Mouse (Mus musculus): ENCODE measurements around the gene Col2a1.

Col2a1 gene

DNA sequence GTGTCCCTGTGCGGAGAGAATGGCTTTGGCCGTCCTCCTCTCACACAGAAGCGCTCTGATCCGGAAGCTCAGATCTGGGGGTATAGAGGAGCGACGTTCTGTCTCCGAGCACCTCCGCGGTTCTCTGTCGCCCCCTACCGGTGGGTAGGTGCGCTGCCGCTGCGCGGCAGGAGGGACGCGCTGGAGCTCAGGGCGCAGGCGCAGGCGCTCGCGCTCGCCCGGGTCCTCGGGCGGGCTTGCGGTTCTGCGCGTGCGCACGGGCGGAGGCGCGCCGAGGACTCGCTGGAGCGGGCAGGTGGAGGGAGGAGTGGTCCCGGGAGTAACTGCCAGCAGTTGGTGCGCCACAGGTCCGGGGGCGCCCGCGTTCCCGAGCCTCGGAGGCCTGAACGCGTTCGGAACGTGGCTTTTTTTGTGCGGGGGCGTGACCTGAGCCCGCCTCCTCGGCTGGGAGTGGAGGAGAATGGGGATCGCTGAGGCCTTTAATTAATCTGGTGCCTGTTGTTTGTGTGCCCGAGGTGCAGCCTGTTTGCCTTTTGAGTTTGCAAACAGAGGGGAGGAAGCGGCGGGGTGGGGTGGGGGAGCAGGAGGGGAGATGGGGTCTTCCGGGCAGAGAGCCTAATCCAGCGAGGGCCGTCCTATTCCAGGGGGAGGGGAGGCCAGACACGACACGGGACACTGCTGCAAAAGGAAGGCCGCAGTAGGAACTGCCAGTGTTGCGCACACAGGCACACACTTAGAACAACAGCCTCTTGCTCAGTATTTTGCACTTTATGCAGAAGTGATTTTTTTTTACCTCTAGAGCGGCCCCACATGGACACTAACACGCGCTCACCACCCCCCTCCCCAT lies 40.3 kb downstream of the Col2a1 start, which contains the start of gene Tmem106c:
Tmem106c (plus strand) TSS at position 212 of the 847 bp plus-strand sequence.
- DNase-seq (ENCODE audit: low read depth), result peak; percentile 75

DNA sequence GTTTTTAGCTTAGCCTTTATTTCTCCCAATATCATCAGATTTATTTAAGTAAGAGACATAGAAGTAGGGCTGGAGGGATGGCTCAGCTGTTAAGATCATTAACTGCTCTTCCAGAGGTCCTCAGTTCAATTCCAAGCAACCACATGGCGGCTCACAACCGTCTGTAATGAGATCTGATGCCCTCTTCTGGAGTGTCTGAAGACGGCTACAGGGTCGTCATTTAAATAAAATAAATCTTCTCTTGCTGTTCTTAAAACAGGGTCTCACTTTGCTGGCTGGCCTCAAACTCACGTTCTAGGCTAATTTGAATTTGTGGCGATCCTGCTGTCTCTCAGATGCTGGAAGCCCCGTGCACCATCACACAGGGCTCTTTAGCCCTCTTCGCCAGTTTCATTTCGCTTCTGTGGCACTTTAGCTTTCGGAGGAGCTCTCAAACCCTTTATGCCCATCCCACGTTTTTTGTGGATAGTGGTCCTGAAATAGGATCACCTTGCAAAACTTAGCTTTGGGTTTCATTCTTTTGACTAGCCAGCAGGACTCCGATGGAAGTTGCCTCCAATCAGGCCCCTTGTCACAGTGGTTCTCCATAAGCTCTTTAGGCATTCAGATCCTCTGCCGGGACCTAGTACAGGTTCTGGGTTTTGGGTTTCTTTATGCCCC lies 41.0 kb downstream of the Col2a1 start:
- no peak for DNase-seq (ENCODE audit: low read depth)

DNA sequence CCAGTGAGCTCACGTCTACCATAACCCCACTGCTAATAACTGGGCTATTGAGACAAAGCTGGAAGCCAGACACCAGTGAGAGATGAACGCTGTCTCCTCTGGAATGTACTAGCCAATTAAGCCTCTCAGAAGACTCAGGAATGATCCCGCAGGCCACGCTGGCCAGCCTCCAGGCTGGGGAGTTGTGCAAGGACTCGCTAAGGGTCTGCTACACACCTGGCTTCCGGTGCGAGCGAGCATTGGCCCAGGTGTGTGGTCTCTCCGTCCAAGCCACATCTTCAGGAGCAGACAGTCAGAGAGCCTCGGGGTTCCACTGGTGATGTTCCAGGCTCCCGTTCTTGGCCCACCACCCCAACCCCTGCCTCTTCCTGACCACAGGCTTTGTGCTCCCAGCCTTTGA lies 48.1 kb downstream of the Col2a1 start:
- DNase-seq (ENCODE audit: low read depth), result no peak

DNA sequence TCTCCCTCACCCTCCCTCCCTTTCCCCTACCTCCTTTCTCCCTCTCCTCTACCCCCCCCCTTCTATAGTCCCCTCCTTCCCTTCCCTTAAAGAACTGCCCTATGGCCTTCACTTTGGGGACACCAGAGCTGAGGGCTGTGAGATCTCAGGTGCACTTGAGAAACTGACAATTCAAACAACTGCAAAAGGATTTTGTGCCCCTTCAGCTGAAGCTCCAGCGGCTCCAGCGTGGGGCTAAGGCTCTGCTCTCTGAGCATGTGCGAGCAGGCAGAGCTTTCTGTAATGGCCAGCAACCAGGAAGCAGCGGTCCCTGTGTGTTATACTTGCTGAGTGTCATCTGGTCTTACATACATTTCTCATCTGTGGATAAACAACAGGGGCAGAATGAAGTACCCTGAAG lies 48.8 kb downstream of the Col2a1 start:
- DNase-seq (ENCODE audit: low read depth), result no peak

DNA sequence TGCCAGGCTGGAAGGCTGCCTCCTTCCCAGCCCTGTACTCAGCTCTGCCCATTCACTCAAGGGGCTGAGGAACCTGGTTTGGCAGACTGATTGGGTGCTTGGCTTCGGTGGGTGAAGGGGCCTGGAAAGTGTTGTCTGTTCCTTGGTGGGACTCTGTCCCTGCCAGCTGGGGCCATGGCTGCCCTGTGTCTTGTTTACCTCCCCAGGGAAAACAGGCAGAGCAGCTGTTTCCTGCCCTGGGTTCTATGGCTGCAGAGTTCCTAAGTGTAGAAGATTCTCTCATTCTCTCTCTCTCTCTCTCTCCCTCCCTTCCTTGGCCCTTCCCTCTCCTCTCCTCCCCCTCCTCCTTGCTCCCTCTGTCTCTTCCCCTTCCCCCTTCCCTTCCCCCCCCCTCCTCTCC lies 49.2 kb downstream of the Col2a1 start:
- no peak for DNase-seq (ENCODE audit: low read depth)

DNA sequence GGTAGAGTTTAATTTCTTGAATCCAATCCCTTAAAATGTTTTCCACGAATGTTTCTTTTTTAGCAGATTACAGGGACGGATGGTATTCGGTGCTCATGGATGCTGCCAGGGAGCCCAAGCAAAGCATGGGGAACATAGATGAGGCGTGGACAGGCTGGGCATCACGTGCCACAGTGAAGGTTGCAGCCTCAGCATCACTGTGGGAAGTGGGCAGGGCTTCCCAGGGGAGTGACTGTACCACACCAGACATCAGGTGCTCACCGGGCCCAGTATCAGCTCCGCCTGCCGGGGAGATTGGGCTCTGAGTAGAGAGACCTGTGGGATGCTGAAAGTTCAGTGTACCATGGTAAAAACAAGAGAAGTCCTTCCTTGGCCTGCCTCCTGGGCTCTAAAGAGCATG lies 49.8 kb downstream of the Col2a1 start:
- DNase-seq (ENCODE audit: low read depth), result no peak

DNA sequence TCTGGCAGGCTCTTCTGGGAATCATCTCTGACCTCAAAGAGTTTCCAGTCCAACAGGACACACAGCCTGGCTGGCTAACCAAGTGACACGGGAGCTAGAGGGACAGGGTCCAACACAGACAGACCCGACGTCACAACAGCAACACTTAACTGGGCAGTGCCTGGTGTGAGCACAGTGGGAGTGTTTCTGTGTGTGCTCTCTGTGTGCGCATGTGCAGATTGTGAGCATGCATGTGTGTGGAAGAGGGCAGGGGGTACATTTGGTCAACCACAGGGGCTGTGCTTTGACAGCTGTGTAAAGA lies 51.7 kb downstream of the Col2a1 start:
- DNase-seq (ENCODE audit: low read depth), result no peak

DNA sequence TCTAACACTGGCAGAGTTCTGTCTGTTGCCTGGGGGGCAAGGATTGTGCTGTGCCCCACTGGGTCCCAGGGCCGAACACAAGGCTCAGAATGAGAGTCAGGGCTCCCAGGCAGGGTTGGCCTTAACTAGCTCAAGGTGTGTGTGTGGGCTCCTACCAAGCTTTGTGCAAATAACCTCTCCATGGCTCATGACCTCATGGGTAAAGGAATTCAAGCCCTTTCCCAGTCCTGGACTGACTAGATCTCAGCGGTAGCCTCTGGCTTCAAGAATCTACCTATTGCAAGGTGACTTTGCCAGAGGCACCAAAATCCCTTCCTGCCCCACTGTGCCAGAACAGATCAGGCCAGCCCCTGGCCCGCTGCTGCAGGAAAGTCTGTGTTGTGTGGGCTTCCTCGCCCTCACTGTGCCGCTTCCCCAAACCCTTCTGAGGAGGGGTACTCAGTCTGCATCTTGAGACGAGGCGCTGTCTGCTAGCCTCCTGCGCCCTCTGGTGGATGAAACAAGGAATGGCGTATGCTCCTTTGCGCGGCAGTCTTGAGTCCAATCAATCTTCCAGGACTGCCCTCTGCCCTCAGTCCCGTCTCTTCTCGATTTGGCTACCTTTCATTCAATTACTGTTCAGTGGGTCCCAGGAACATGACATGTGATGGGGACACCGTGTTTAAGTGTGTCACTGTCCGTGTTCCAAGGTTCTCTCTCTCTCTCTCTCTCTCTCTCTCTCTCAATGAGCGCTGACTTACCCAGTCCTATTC lies 52.2 kb downstream of the Col2a1 start:
- no peak for DNase-seq (ENCODE audit: low read depth)

DNA sequence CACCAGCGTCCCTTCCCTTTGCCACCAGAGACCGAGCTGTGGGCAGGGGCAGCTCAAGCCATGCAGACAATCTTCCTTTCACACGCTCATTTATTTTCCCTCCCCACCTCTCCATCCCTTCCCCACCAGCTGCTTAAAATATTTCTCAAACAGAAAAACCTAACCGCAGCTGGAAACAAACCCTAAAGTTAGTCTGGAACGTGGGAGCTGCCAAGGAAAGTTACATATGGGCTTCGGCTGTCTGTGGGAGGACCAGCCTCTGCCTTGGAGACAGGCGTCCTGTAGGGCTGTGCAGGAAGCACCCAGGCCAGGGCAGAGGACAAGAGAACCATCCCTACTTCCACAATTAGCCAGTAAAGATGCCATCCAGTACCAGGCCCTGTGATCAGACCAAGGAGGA lies 54.3 kb downstream of the Col2a1 start:
- DNase-seq (ENCODE audit: low read depth), result peak; percentile 58

DNA sequence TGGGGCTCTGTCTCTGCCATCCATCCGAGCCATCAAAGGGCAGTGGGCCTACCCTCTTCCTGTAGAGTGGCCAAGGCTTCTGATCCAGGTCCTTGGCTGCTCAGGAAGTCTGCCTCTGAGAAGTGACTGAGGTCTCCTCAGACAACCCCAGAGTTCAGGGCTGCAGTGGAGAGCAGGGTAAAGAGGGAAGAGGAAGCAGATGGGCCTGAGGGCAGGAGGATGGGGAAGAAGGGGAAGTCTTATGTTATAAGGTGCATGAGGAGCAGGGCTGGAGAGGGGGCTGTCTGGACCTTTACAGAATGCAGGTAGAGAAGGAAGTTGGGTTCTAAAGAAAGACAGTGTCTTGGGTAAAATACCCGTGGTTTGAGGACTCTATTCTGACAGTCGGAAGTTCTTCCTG lies 54.8 kb downstream of the Col2a1 start:
- DNase-seq (ENCODE audit: low read depth), result no peak

DNA sequence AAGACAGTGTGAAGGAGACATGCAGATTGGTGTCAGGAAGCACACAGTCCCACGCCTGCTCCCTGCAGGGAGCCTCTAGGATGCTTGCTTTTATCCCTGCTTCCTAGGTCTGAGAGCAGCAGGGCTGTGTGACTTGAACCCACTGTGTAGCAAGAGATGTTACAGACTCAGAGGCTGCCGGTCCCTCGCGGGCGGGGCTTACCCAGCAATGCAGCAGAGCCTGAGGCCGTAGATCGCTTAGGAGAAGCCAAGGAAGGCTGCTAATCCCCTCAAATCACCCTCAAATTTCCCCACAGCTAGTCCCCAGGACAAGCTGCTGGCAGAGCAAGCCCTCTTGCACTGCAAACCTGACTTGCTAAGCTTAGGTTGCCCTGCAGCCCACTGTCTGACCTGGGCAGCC lies 55.8 kb downstream of the Col2a1 start:
- DNase-seq (ENCODE audit: low read depth), result no peak

DNA sequence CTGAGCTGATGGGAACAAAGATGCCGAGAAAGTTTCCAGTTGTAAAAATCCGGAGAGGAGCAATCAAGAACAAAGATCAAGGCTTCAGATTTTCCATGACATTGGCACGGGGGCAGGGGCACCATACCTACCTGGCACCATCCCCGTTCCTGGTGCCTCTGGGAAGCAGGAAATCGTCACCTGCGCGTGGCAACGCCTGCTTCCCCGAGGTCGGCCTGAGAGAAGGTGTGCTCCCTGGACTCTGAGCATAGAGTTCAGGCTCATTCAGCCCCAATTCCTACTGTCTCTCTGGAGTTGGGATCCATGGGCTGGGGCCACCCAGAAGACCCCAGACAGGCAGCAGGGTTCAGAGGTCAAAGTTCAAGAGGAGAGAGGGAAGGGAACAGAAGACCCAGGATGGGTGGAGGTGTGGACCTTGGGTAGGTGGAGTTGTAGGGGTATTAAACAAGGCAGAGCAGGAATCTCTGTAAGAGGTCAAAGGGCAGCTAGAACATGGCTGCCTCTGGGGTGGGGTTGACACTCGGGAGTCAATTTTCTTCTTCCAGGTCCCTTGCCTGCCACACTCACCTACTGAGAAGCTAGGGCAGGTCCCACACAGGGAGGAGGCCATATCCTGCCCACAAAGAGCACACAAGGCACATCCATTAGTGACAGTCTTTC lies 58.7 kb downstream of the Col2a1 start:
- DNase-seq (ENCODE audit: low read depth), result no peak

DNA sequence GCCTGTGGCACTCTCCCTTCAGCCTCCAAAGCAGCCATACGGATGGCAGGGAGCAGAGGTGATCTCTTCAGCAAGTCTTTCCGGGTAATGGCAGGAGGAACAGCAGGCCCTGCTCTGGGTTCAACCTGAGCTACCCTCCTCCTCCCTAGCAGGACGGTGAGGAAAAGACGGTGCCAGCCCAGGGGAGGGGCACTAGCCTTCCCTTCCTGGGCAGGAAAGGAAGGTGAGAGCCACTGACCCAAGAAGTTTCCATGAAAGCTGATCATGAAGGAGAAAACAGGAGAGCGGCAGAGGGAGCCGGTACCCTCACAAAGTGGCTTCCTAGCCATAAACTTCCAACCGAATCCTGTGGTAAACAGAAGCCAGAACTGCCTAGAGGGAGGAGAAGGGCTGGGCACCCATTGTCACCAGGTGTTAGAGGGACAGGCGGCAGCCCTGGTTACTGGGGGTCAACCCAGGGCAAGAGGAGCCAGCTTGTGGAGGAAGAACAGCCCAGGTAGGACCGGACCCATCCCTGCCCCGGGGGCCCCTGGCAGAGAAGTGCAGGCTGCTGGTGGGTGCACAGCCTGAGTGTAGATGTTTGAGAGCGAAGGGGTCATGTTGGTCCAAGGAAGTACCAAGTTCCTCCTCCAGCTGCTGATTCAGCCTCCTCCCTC lies 59.4 kb downstream of the Col2a1 start:
- no peak for DNase-seq (ENCODE audit: low read depth)

DNA sequence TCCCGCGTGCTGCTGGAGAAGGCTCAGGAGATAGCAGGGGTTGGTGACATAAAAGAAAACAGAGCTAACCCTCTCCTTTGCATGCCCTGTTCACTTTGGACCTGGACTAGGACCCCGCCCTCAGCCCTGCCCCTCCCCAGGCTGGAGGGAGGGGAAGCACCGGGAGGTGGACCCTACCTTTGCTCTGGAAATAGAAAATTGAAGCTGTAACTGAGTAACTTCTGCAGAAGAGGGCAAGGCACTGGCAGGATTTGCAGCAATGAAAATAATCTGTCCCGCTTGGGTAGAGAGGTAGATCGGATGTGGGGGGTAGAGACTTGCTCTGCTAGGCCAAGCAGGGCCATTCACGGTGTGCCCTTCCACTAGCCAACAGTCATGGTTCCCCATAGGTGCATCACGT lies 61.1 kb downstream of the Col2a1 start:
- DNase-seq (ENCODE audit: low read depth), result no peak

DNA sequence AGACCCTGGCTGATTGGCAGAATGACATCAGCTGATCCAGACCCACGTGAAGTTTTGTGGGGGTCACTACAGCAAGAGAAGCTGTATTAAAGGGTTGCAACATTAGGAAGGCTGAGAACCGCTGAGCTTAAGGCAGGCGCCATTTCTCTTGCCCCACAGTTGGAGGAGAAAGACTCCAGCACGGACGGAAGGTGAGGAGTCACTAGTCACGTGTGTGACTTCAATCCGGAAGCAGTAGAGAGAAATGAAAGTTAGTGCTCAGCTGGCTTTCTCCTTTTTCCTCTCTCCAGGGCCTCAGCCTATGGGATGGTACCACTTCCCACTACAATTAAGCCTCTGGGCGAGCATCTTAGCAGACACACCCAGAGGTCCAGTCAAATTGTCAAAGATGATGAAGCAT lies 62.0 kb downstream of the Col2a1 start:
- no peak for DNase-seq (ENCODE audit: low read depth)

DNA sequence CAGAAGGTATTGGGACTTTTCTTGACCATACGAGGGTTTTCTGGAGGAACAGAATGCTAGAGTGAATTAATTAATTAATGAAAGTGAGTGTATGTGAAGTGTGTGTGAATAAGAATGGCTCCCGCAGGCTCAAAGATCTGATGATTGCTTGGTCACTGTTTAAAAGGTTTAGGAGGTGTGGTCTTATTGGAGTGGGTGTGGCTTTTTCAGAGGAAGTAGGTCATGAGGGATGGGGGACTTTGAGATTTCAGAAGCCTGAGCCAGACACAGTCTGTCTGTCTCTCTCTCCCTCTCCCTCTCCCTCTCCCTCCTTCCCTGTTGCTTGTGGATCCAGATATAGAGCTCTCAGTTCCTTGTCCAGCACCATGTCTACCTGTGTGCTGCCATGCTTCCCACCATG lies 63.2 kb downstream of the Col2a1 start:
- DNase-seq (ENCODE audit: low read depth), result no peak

DNA sequence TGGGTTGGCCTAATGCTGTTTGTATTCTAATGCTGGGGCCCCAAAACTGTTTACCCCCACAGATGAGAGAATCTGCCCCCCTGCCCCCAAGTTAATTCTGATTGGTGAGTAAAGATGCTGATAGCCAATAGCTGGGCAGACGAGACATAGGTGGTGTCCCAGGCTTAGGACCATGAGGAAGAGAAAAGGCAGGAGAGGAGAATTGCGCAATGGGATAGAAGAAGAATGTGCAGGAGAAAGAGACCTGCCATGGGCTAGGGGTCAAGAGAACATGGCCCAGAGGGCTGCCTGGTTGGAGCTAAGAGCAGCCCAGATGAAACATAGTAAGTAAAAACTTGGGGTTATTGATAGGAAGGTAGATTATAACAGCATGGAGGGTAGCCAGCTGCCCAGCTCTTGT lies 64.4 kb downstream of the Col2a1 start:
- DNase-seq (ENCODE audit: low read depth), result no peak

DNA sequence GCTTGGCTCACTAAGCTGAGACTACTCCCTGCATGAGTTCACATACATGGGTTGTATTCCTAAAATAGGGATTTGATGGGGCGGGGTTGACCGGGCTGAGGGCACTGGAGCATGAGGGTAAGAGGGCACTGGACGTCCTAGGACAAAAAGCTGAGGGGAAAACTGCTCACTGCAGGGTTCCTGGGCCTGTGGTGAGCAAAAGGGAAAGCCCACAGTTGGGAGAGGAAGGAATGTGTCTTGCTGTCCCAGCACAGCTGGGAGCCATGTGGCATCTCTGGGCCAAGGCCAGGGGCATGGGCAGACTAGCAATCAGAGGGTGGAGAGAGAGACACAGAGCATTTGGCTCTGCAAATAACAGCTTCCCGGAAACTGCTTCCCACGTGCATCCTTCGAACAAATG lies 65.9 kb downstream of the Col2a1 start:
- no peak for DNase-seq (ENCODE audit: low read depth)

DNA sequence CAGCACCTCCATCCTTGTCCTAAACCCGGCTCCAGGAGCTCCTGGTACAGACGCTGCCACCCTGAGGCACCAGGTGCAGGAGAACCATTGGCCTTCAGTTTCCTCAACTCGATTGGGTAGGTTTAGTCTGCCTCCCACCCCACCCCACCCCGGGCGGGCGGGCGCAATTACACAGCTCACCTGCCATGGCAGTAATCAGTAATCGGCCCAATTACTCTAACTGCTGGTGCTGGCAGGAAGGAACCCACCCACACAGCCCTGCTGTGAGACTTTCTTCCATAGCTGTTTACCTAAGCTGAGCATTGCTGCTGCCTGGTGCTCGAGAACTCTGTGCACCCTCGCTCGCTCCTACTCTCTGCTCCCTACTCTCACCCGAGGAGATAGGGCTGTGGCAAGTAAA lies 72.1 kb downstream of the Col2a1 start:
- no peak for DNase-seq (ENCODE audit: low read depth)

DNA sequence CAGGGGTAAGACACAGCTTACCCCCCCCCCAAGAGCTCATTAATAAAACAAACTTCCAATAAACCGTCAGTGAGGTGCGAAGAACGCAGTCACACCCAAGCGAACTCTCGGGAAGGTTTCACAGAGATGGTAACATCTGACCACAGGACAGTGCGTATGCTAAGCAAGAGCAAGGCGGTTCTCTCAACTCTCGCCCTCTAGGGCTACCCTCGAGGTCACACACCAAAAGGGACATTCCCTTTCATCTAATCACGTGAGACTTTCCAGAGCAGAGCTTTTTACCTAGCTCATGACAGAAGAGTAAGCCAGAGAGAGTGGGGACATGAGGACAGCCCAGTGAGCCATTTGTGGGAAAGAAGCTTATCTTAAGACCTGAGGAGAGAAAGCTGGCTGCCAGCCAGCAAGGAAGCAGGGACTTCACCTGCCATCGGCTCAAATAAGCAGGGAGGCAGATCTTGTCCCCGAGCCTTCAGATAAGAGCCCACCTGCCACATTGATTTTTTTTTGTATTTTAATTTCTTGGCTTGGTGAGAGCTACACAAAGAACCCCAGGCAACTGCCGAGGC lies 75.2 kb downstream of the Col2a1 start:
- DNase-seq (ENCODE audit: low read depth), result no peak

DNA sequence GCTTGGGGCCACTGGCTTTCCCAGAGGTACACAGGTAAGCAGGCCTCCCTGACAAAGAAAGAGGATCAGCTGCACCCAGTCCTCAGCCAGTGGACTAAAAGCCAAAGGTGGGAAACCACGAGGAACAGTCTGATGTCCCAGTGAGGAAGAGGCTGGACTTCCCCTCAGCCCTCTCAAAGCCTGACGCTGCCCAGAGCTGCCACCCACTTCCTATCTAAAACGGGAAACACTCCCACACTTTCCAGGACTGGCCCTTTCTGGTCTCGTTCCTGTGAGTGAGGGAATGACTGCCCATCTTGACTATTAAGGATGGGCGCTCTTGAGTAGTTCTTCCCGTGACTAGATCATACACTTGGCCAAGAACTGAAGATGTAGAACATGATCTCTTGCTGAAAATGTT lies 76.7 kb downstream of the Col2a1 start:
- DNase-seq (ENCODE audit: low read depth), result no peak

DNA sequence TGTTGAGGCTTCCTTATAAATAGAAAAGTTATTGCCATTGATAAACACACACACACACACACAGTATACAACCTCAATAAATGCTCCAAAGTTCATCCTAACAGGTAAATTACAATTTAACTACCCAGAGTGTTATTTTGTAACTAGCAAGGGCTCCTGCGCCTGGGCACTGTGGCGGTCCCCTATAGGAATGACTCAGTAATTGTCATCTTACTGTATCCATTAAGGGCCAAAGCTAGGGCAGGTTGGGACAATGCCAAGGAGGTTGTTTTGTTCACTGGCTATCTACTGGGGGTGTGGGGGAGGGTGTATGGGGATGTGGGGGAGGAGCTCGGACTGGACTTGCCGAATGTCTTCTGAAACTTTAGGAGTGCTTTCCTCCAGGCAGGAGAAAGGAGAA lies 77.5 kb downstream of the Col2a1 start:
- no peak for DNase-seq (ENCODE audit: low read depth)

All from fibroblast of lung, adult 2 months (primary cell).